Mouse (Mus musculus) lung, embryonic 14.5 days (tissue): Measurements from ENCODE around the gene Izumo1. TPM values are rescaled to one million over a fixed set of nuclear protein-coding genes. Genes with fewer than 3 reads are reported as not detected.
"Not testable (repeated sequence)": the region's sequence is repeated elsewhere in the genome, so short reads cannot be mapped to it uniquely, and the experiment has no call there.

ENCODE experiments used
- ATAC-seq: fragments of 200-750 bp; cut with Nextera tagmentation; 2 replicates; pipeline ENCODE4 v1.8.0; 2017; ENCODE audit warnings: mild to moderate bottlenecking, moderate TSS enrichment, moderate library complexity; ENCODE audit not compliant: insufficient read depth
- DNase-seq: peaks from one replicate; pipeline ENCODE4 v3.0.0-alpha.2; 2015
- H3K27ac ChIP-seq: fragments of 300-500 bp; sonication (generic); 2 replicates; pipeline ENCODE4 v1.5.1; 2014; ENCODE audit warnings: low read depth, mild to moderate bottlenecking, moderate library complexity
- H3K27me3 ChIP-seq: fragments of 300-500 bp; sonication (generic); 2 replicates; pipeline ENCODE4 v1.6.1; 2014; ENCODE audit warnings: low read length, control low read depth; ENCODE audit not compliant: insufficient read depth
- H3K36me3 ChIP-seq: fragments of 300-500 bp; sonication (generic); 2 replicates; pipeline ENCODE4 v1.6.1; 2014; ENCODE audit warnings: control low read depth; ENCODE audit not compliant: insufficient read depth
- H3K4me1 ChIP-seq: fragments of 300-500 bp; sonication (generic); 2 replicates; pipeline ENCODE4 v1.6.1; 2014; ENCODE audit warnings: antibody characterized with exemption, control low read depth; ENCODE audit not compliant: insufficient read depth
- H3K4me2 ChIP-seq: fragments of 300-500 bp; sonication (generic); 2 replicates; pipeline ENCODE4 v1.6.1; 2014; ENCODE audit warnings: mild to moderate bottlenecking
- H3K4me3 ChIP-seq: fragments of 300-500 bp; sonication (generic); 2 replicates; pipeline ENCODE4 v1.5.1; 2014; ENCODE audit warnings: low read depth, low read length
- H3K9ac ChIP-seq: fragments of 300-500 bp; sonication (generic); 2 replicates; pipeline ENCODE4 v1.6.1; 2014
- H3K9me3 ChIP-seq: fragments of 300-500 bp; sonication (generic); 2 replicates; pipeline ENCODE4 v1.6.1; 2016; ENCODE audit warnings: low read depth, low read length, control low read depth
- CTCF ChIP-seq: IDR thresholded peaks from 2 replicates; pipeline ENCODE4 v1.5.1; 2016; ENCODE audit warnings: antibody characterized with exemption, low read depth
- WGBS: fragments of 180-500 bp; shearing (Covaris S2); extraction: QIAGEN DNeasy Blood & Tissue Kit; methylation state at CpG from one replicate; pipeline ENCODE4 v1.1.7; 2014; 5-methylcytosine and 5-hydroxymethylcytosine counted together
- polyA plus RNA-seq: library from polyadenylated mRNA; unstranded; fragments of >200 nt; fragmentation: Nextera tagmentation; extraction: Ambion mirVana; gene quantifications from 2 replicates; pipeline ENCODE4 v1.2.1, GENCODE M21; 2014

Gene Izumo1
- polyA plus RNA-seq, 1 experiment from 2014 or later, result 0.28 TPM

DNA sequence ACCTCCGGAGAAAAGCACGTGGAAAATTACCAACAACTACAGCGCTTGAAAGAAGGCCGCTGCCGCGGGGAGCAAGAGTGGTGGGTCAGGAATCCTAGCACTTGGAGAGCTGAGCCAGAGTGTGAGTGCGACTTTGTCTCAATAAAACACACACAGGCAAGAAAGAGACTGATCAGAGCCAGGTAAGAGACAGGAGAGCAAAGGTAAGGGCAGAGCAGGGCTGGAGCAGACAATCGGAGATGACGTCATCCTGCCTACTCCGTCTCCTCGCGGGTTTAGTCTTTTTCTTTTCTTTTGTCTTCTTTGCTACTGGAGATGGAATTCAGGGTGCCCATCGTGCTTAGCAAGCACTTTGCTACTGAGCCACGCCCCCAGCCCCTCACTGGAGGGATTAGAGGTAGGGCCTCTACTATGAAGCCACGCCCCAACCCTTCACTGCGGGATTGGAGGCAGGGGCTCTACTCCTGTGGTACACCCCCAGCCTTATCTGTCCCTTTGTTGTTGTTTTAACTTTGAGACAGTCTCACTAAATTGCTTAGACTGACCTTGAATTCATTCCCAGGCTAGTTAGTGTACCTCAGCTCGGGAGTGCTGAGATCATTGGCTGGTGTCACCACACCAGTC, 32.9 kb downstream of the Izumo1 start:
- Histone ChIP-seq H3K27me3 (no peaks in the 10 kb centered on the region), H3K36me3 (no peaks in the 10 kb centered on the region), H3K27ac (peak overlapping the region; percentile 36; the same call in 1 of the 2 replicates), H3K9ac (peak overlapping the region; percentile 16; the same call in 1 of the 2 replicates), H3K9me3 (no peaks in the 10 kb centered on the region), H3K4me1 (0 out of 2 replicates have a peak, but pooled peaks cover 2% of the 10 kb centered on the region), H3K4me2 (peak overlapping the region; percentile 46), H3K4me3 (no peak overlapping the region)
- DNase-seq (peak; percentile 56), ATAC-seq (peak; percentile 63)
- no peak for TF ChIP-seq CTCF
- 23% methylated on average over 17 of the region's 17 CpGs for WGBS

DNA sequence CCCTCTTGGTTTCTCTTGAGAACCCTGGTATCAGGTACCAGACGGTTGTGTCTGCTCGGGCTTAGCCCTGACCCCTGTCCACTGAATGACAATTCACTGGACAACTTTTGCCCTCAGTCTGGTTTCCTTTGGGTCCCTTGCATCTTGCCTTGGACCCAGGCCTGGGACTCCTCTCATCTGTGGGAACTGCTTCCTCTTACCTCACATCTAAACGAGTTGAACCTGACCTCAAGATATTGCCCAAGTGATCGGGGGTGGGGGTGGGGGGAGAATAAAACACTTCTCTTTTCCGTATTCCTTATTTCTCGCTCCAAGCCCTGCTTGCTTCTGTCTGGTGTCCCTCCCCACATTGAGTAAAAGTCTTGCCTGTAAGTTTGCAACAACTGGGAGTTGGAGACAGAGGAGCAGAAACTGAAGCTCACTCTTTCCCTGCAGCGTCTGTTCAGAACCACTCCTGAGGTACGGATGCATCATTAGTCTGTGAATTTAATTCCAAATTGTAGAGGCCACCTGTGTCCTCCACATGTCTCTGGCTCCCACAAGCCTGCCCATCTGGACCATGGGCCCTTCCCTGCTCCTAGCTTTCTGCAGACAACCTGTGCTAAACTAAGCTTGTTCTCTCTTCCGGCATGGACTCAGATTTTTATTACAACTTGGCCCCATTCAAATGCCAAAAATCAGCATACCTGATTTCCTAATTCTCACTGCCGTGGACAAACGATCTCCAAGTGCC, 39.3 kb downstream of the Izumo1 start:
- Histone ChIP-seq H3K4me1 (0 out of 2 replicates have a peak, but pooled peaks cover 9% of the 10 kb centered on the region), H3K9ac (no peak overlapping the region), H3K36me3 (no peaks in the 10 kb centered on the region), H3K27me3 (no peaks in the 10 kb centered on the region), H3K9me3 (no peaks in the 10 kb centered on the region), H3K27ac (no peak overlapping the region), H3K4me2 (no peak overlapping the region), H3K4me3 (no peak overlapping the region)
- DNase-seq (no peak), ATAC-seq (no peak)
- TF ChIP-seq CTCF, result no peak
- WGBS, result 75% methylated on average over 11 of the region's 11 CpGs

DNA sequence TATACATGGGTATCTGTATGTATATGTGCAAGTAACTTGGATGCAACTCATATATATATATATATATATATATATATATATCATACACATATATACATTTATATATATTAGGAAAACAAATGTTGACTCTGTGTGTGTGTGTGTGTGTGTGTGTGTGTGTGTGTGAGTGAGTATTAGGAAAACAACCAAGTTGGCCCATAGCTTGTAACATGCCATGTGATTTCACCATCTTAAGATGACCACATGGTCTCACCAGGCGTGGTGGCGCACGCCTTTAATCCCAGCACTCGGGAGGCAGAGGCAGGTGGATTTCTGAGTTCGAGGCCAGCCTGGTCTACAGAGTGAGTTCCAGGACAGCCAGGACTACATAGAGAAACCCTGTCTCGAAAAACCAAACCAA, 40.1 kb downstream of the Izumo1 start:
- not testable (repeated sequence) for H3K4me1 ChIP-seq, ATAC-seq, H3K4me2 ChIP-seq, H3K27ac ChIP-seq, H3K4me3 ChIP-seq, H3K9me3 ChIP-seq, H3K9ac ChIP-seq, DNase-seq, H3K27me3 ChIP-seq, H3K36me3 ChIP-seq
- WGBS, result 83% methylated on average over 6 of the region's 6 CpGs

DNA sequence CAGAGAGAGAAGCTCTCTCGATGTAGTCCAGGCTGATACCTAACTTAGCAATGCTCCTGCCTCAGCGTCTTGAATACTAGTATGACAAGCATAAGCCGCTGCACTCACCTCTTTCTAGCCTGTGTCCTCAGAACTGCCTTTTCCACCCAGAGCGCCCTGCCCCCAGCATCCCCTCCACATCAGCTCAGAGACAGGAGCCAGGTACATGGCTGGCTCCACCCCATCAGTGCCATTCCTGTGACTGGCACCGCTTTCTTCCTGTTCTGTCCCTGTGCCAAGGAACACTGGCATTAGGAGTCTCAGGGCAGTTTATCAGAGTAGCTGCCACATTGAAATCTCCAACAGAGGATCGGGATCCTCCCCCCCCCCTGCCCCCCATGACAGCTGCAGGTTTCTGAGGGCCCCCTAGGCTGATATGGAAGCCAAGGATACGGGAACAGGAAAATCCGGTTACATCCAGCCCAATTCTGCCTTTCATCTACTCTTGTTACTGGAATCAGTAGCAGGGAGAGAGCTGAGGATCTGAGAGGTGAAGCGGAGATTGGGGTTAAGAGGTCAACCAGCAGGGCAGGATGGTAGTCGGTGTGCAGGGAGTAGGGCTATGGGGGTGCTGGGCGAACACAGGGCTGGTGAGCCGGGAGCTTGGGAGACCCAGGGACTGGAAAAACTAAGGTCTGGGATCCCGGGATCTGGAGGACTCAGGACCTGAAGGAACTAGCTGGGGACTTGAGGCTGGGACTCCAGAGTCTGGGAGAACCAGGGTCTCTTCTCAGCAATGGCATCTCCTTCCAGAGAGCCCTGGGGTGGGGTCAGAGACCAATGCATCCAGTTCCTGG, 43.9 kb downstream of the Izumo1 start:
- Histone ChIP-seq H3K4me3 (no peak overlapping the region), H3K27me3 (no peaks in the 10 kb centered on the region), H3K27ac (no peak overlapping the region), H3K4me2 (peak overlapping the region; percentile 27; the same call in 1 of the 2 replicates), H3K4me1 (0 out of 2 replicates have a peak, but pooled peaks cover 9% of the 10 kb centered on the region), H3K36me3 (no peaks in the 10 kb centered on the region), H3K9ac (no peak overlapping the region; the same call in 1 of the 2 replicates), H3K9me3 (no peaks in the 10 kb centered on the region)
- 36% methylated on average over 13 of the region's 13 CpGs for WGBS
- peak; percentile 63; the same call in 1 of the 2 replicates for ATAC-seq
- no peak for TF ChIP-seq CTCF
- DNase-seq, result peak; percentile 50

DNA sequence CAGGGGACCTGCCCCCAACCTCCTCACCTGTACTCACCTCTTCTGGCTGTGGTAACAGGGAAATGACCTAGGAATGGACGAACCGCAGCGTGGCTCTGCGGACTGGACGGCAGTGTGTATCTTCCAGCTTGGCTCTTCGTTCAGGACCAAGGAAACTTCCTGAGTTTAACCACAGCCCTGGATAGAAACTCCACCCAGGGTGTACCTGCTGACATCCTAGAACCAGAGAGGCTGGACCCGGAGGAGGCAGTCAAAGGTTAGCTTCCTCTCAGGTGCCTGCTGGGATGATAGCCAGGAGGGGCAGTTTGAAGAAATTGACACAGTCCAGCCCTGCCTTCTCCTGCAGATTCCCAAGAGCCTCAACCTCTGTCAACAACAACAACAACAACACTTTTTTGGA, 44.5 kb downstream of the Izumo1 start, which contains the start of gene Fut2:
Fut2 (minus strand) TSS at position 234 of the 400 bp plus-strand sequence.
- Histone ChIP-seq H3K36me3 (no peaks in the 10 kb centered on the region), H3K9ac (no peak within 1 kb of the TSS; the same call in 1 of the 2 replicates), H3K27me3 (no peaks in the 10 kb centered on the region), H3K27ac (no peak within 1 kb of the TSS), H3K4me3 (no peak within 1 kb of the TSS), H3K9me3 (no peaks in the 10 kb centered on the region), H3K4me2 (peak within 1 kb of the TSS; percentile 27; the same call in 1 of the 2 replicates), H3K4me1 (0 out of 2 replicates have a peak, but pooled peaks cover 9% of the 10 kb centered on the region)
- ATAC-seq (no peak), DNase-seq (no peak)
- no peak for TF ChIP-seq CTCF
- 65% methylated on average over 7 of the region's 7 CpGs for WGBS

DNA sequence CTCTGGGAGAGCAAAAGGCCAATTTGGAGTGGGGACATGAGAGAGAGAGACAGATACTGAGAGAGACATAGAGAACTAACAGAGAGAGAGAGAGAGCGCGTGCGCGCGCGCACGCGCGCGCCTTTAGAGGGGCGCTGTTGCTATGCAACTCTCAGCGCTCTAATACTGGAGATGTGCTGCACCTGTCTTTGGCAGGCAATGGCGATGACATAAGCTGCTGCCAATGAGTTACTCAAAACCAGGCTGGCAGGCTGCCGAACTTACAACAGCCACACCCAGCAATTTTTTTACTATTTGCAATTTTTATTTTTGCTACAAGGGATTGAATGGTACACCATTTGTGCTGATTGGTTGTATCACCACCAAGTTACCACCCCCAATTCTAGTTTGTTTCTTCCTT, 46.1 kb downstream of the Izumo1 start:
- 68% methylated on average over 14 of the region's 14 CpGs for WGBS
- Histone ChIP-seq H3K4me2 (no peak overlapping the region), H3K27ac (no peak overlapping the region), H3K4me1 (0 out of 2 replicates have a peak, but pooled peaks cover 9% of the 10 kb centered on the region), H3K36me3 (no peaks in the 10 kb centered on the region), H3K9ac (no peak overlapping the region), H3K4me3 (no peak overlapping the region), H3K27me3 (no peaks in the 10 kb centered on the region), H3K9me3 (no peaks in the 10 kb centered on the region)
- no peak for DNase-seq
- no peak for TF ChIP-seq CTCF
- no peak for ATAC-seq
